Mouse (Mus musculus): ENCODE data around the gene Uqcc3.
"Not testable (repeated sequence)": the region's sequence is repeated elsewhere in the genome, so short reads cannot be mapped to it uniquely, and the experiment has no call there.

Gene Uqcc3

GRCm38 (mm10) chr19:8850402-8850901 is 30.3 kb downstream of the Uqcc3 start, which contains the start of gene Lrrn4cl:
Gene Lrrn4cl (plus strand): TSS chr19:8850768.
- DNase-seq (ENCODE audit: low spot score in 2 of 2), result no peak

- no peak for DNase-seq (ENCODE audit: low spot score in 2 of 2)
These were observed 32.4 kb downstream of the Uqcc3 start for GRCm38 (mm10) chr19:8848356-8848755.

GRCm38 (mm10) chr19:8844371-8845129 is 36.2 kb downstream of the Uqcc3 start:
- DNase-seq (ENCODE audit: low spot score in 2 of 2), result peak in 1 of 2 experiments; percentile 74

DNA sequence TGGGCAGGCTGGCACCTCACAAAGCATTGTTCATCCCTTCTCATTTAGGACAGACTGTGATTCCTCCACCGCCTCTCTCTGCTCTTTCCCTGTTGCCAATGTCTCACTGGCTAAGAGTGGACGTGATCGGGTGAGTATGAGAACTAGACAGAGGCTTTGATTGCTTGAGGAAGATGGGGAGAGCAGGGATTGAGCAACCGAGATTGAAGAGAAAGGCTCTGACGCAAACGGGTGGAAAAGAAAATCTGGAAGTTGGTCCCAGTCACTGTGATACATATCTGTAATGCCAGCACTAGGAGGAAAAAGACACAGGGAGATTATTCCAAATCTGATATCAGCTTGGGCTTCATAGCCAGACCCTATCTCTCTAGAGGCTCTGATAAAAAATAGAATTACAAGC is 37.8 kb downstream of the Uqcc3 start:
- DNase-seq (ENCODE audit: low spot score in 2 of 2), result no peak

DNA sequence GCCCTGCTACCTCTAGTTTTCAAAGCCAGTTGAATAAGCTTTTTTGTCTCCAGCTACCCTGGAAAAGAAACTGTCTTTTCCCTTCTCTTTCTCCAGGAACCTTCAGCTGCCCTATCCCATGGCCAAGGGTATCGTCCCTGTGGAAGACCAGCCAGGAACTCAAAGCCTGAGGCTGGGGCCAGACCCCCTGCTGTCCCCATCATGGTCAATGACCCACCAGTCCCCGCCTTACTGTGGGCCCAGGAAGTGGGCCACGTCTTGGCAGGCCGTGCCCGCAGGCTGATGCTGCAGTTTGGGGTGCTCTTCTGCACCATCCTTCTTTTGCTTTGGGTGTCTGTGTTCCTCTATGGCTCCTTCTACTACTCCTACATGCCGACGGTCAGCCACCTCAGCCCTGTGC is 39.7 kb downstream of the Uqcc3 start:
- no peak for DNase-seq (ENCODE audit: low spot score in 2 of 2)

DNA sequence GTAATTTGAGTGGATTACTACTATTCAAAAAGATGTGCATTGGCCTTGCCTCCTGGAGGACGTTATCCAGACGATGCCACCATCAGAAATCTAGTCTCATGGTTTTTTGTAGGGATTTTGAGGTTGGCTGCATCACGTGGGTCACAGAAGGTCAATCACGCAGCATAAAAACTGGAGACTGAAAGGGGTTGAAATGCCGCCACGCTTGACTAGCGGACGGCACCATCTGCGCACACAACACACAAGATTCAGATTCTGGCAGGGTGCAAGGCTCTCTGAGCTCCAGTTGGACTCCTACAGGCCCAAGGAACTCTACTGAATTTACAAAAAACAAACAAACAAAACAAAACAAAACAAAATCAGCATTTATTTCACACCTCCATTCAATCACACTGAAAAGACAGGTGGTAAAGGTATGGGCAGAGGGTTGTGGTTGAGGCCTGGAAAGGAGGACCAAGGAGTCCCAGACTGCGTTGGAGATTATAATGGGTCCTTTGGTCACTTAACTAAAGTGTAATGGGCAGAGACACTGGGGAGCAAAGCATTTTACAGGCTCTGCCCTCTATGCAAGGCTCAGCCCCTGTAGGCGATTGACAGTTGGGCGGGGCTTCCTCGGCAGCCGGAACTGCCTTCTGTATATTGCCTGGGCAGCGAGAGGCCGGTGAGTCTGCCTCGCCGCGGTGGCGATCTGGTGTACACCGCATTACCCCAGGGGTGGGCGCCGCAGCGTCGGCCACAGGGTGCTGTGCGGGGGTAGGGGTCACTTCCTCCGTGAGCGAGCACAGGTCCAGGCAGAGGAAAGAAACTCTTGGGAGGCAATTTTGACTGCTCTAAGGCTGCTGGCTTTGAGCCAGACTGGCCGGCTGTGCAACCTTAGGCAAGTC is 40.6 kb downstream of the Uqcc3 start:
- DNase-seq (ENCODE audit: low spot score in 2 of 2), result peak in 1 of 2 experiments; percentile 69

GRCm38 (mm10) chr19:8839103-8839907 is 41.4 kb downstream of the Uqcc3 start, which contains the start of gene Gng3:
Gene Gng3 (minus strand): TSS chr19:8839194.
- peak; percentile 75 to 86 for DNase-seq (ENCODE audit: low spot score in 2 of 2)

GRCm38 (mm10) chr19:8838041-8838730 is 42.5 kb downstream of the Uqcc3 start:
- DNase-seq (ENCODE audit: low spot score in 2 of 2), result peak in 1 of 2 experiments; percentile 38

- DNase-seq (ENCODE audit: low spot score in 2 of 2), result peak; percentile 85 to 87
These were observed 43.4 kb downstream of the Uqcc3 start, which contains the start of gene Bscl2 for GRCm38 (mm10) chr19:8837251-8837791. Gene Bscl2 (plus strand): TSS chr19:8837467.

GRCm38 (mm10) chr19:8836327-8836726 is 44.4 kb downstream of the Uqcc3 start:
- not testable (repeated sequence) for DNase-seq (ENCODE audit: low spot score in 2 of 2)

DNA sequence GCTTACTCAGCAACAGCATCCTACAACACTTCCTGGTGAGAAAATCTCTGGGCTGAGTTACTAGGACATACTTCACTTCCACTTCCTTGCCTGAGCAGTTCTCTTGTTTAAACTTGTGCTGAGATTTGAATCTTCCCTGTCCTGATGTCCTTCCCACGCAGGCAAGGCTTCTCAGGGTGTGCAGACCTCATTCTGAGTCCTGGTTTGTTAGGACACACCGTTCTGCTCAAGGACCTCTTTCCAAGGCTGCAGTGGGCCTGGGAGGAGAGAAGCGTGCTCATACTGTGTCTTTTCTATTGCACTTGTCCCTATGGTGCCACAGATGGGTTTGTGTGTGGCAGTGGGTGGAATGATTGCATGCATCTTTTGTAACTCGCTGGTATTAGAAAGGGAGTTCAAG is 47.8 kb downstream of the Uqcc3 start:
- no peak for DNase-seq (ENCODE audit: low spot score in 2 of 2)

DNA sequence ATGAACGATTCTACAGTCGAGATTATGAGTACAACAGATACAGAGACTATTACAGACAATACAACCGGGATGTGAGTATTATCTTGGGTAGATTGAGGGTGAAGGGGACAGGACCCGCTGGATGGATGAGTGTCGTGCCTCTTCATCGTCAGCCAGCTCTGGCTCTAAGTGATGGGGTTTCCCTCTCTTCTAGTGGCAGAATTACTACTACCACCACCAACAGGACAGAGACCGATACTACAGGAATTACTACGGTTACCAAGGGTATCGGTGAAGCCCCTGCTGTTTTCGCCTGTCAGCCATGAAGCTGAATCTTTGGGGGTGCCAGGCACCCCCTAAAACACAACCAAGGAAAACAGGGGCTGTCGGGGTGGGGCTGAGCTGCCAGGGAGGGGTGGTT is 49.5 kb downstream of the Uqcc3 start:
- DNase-seq (ENCODE audit: low spot score in 2 of 2), result no peak

DNA sequence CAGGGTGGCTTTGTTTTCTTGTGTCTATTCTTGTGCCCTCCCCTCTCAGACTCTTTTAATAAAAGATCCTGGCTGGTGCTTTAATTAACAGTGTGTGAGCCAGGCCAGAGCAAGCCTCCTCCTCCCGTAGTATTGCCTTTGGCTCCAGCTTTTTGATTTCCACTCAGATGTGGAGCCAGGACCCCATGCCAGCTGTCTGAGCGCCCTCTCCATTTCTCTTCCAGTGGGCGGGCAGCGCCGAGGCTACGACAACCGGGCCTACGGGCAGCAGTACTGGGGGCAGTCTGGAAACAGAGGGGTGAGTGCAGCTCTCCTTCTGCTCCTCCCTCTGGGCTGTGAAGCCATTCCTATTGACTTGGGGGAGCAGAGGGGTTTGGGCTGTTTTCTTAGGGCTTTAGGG is 50.1 kb downstream of the Uqcc3 start:
- no peak for DNase-seq (ENCODE audit: low spot score in 2 of 2)
